ENCODE assay signal across 18 mouse cellular contexts in genomic region chr14:32134293-32134692, GRCm38 (mm10). TPM values are rescaled to one million over a fixed set of nuclear protein-coding genes. Genes with fewer than 3 reads are reported as not detected.
DNase-seq lines count a peak whose midpoint lies in the region; ATAC-seq and TF ChIP-seq lines count a peak whose summit lies in the region.
"Had no signal": no experiment of that assay in that cellular context is flagged by ENCODE, and none has a peak within 500 bp of the region (broad histone marks: within the 10 kb centered on the region; RNA-seq: fewer than 3 reads in every experiment).

No protein-coding gene starts in this region.

- DNase-seq in ES-CJ7 (ENCODE audit: low read depth, low spot score) (peak; percentile 52), MN1 (ENCODE audit: low spot score) (peak; percentile 82)
- DNase-seq in heart, adult 9 months (ENCODE audit: low spot score in 2 of 2) = peak; percentile 8 to 18
- DNase-seq in layer of hippocampus, adult 9-11 months = no peak
- no peak for DNase-seq in lung, adult 2 months
- DNase-seq in thymus, adult 2 months = no peak
- DNase-seq in gastrocnemius, adult 18-20 months (ENCODE audit: low spot score) = no peak
- DNase-seq: adrenal gland, adult 2 months; gastrocnemius, postnatal 14 days; spleen, adult 18-20 months had no signal

- H3K36me3 ChIP-seq in liver, embryonic 12.5 days = no peaks in the 10 kb centered on the region
- H3K36me3 ChIP-seq in thymus, adult 2 months (ENCODE audit: control insufficient read depth, insufficient read depth, low read length) = no peaks in the 10 kb centered on the region
- H3K36me3 ChIP-seq: forebrain, embryonic 12.5 days; limb, embryonic 13.5 days had no signal

- TF ChIP-seq CTCF in lung, adult 2 months (IDR thresholded peaks at IDR 0.05; ENCODE audit: insufficient read depth, low read length) = no peak
- TF ChIP-seq CTCF in thymus, adult 2 months (IDR thresholded peaks at IDR 0.05; ENCODE audit: borderline replicate concordance, control insufficient read depth, extremely low read depth, insufficient read depth, low read length, poor library complexity) = no peak

- no peak for TF ChIP-seq POLR2A in lung, adult 2 months (IDR thresholded peaks at IDR 0.05; ENCODE audit: borderline replicate concordance, extremely low read depth, low read depth, low read length)
- no peak for TF ChIP-seq POLR2A in thymus, adult 2 months (IDR thresholded peaks at IDR 0.05; ENCODE audit: control insufficient read depth, extremely low read depth, insufficient read depth, low read length, poor library complexity)

- peak; percentile 76 for ATAC-seq in liver, embryonic 12.5 days

- H3K4me2 ChIP-seq in liver, embryonic 12.5 days = peak overlapping the region; percentile 49
- H3K4me2 ChIP-seq: forebrain, embryonic 12.5 days; hindbrain, embryonic 14.5 days; limb, embryonic 13.5 days had no signal

- H3K4me3 ChIP-seq in liver, embryonic 12.5 days = 0 out of 2 replicates have a peak overlapping the region, but pooled peaks have one; percentile 1
- no peak overlapping the region for H3K4me3 ChIP-seq in lung, adult 2 months (replicated peaks; ENCODE audit: extremely low read depth, low read depth, low read length)
- no peak overlapping the region for H3K4me3 ChIP-seq in thymus, adult 2 months (ENCODE audit: control insufficient read depth, insufficient read depth, low read length)
- H3K4me3 ChIP-seq: forebrain, embryonic 12.5 days; limb, embryonic 13.5 days had no signal

- peak overlapping the region; percentile 73 for H3K27ac ChIP-seq in liver, embryonic 12.5 days
- H3K27ac ChIP-seq in thymus, adult 2 months (ENCODE audit: control insufficient read depth, insufficient read depth, low read length) = no peak overlapping the region
- H3K27ac ChIP-seq: forebrain, embryonic 12.5 days; hindbrain, embryonic 14.5 days; limb, embryonic 13.5 days had no signal

- H3K4me1 ChIP-seq in liver, embryonic 12.5 days = peaks cover 56% of the 10 kb centered on the region
- H3K4me1 ChIP-seq in lung, adult 2 months (ENCODE audit: control insufficient read depth, insufficient read depth, low read length) = no peaks in the 10 kb centered on the region
- H3K4me1 ChIP-seq in thymus, adult 2 months (replicated peaks; ENCODE audit: control insufficient read depth, insufficient read depth, low read length) = no peaks in the 10 kb centered on the region
- H3K4me1 ChIP-seq: forebrain, embryonic 12.5 days; limb, embryonic 13.5 days had no signal

- peak overlapping the region; percentile 5; the same call in 1 of the 2 replicates for H3K9ac ChIP-seq in liver, embryonic 12.5 days
- H3K9ac ChIP-seq: forebrain, embryonic 12.5 days; hindbrain, embryonic 14.5 days; limb, embryonic 13.5 days had no signal

- no peaks in the 10 kb centered on the region for H3K27me3 ChIP-seq in liver, embryonic 12.5 days (replicated peaks)
- H3K27me3 ChIP-seq in thymus, adult 2 months (ENCODE audit: control insufficient read depth, insufficient read depth, low read length) = no peaks in the 10 kb centered on the region
- H3K27me3 ChIP-seq: CH12.LX; forebrain, embryonic 12.5 days; limb, embryonic 13.5 days had no signal

- WGBS in liver, embryonic 12.5 days (ENCODE audit: insufficient replicate concordance) = 13% methylated on average over 2 of the region's 2 CpGs
- 36% methylated on average over 2 of the region's 2 CpGs for WGBS in lung, adult 2 months
- WGBS in thymus, adult 2 months = 64% methylated on average over 2 of the region's 2 CpGs

- H3K9me3 ChIP-seq in liver, embryonic 12.5 days (replicated peaks) = no peaks in the 10 kb centered on the region
- H3K9me3 ChIP-seq: forebrain, embryonic 12.5 days; limb, embryonic 13.5 days; megakaryocyte, embryonic 14.5 days had no signal

RNA-seq across cellular contexts. Expression of gene Msmb, which starts 7.5 kb away (rescaled TPM):
- polyA plus RNA-seq in liver, embryonic 12.5 days (2016; fragmentation: Nextera tagmentation; extraction: Ambion mirVana) = 0.36 and 0.50 TPM in 2 replicates
- not detected in 2 replicates for polyA plus RNA-seq in lung, adult 2 months (2012; rRNA removed)
- not detected in 2 replicates for polyA plus RNA-seq in thymus, adult 2 months (2012; rRNA removed)
- not detected for total RNA-seq in gastrocnemius, adult 18-20 months (2021)
- total RNA-seq: adrenal gland, adult 2 months; CH12.LX; gastrocnemius, postnatal 14 days; layer of hippocampus, postnatal 25 days had no signal
- polyA plus RNA-seq: adrenal gland, adult 2 months; forebrain, embryonic 12.5 days; hindbrain, embryonic 14.5 days; kidney, embryonic 16.5 days; limb, embryonic 13.5 days had no signal

RNA-seq across cellular contexts. Expression of gene Ncoa4, which starts 25.4 kb away (rescaled TPM):
- polyA plus RNA-seq in liver, embryonic 12.5 days (2016; fragmentation: Nextera tagmentation; extraction: Ambion mirVana) = 289 and 291 TPM in 2 replicates
- 29.1 and 36.3 TPM in 2 replicates for polyA plus RNA-seq in lung, adult 2 months (2012; rRNA removed)
- polyA plus RNA-seq in thymus, adult 2 months (2012; rRNA removed) = 55.8 and 65.8 TPM in 2 replicates
- total RNA-seq in gastrocnemius, adult 18-20 months (2021) = 10 to 100 TPM; 65.2 to 76.7 TPM

RNA-seq across cellular contexts. Expression of gene Dph3, which starts 48.8 kb away (rescaled TPM):
- polyA plus RNA-seq in liver, embryonic 12.5 days (2016; fragmentation: Nextera tagmentation; extraction: Ambion mirVana) = 107 and 117 TPM in 2 replicates
- 12.3 and 13.8 TPM in 2 replicates for polyA plus RNA-seq in lung, adult 2 months (2012; rRNA removed)
- polyA plus RNA-seq in thymus, adult 2 months (2012; rRNA removed) = 19.2 and 19.5 TPM in 2 replicates
- total RNA-seq in gastrocnemius, adult 18-20 months (2021) = 100 to 1,000 TPM; 119 to 128 TPM

RNA-seq across cellular contexts. Expression of gene Oxnad1, which starts 49.1 kb away (rescaled TPM):
- 18.9 and 21.8 TPM in 2 replicates for polyA plus RNA-seq in liver, embryonic 12.5 days (2016; fragmentation: Nextera tagmentation; extraction: Ambion mirVana)
- 10.4 and 13.2 TPM in 2 replicates for polyA plus RNA-seq in lung, adult 2 months (2012; rRNA removed)
- polyA plus RNA-seq in thymus, adult 2 months (2012; rRNA removed) = 20.3 and 25.3 TPM in 2 replicates
- total RNA-seq in gastrocnemius, adult 18-20 months (2021) = 10 to 100 TPM; 17.9 to 19.5 TPM

Comparison
In these comparisons a context has a peak if more than half of its experiments do, and no peak if none do; other contexts are left out.
1. DNase-seq: peak in ES-CJ7 (single experiment), MN1 (single experiment) and heart, adult 9 months (2 of 2); none in layer of hippocampus, adult 9-11 months (single experiment), lung, adult 2 months (single experiment), thymus, adult 2 months (single experiment) and gastrocnemius, adult 18-20 months (single experiment).